Mouse (Mus musculus): ENCODE results near the gene Ncoa1. TPM values are rescaled to one million over a fixed set of nuclear protein-coding genes. Genes with fewer than 3 reads are reported as not detected.
A peak's percentile ranks its signal among the peaks of the same experiment; 100 is the strongest.
"Not testable (repeated sequence)": the region's sequence is repeated elsewhere in the genome, so short reads cannot be mapped to it uniquely, and the experiment has no call there.

The Ncoa1 gene
- total and polyA plus RNA-seq, 3 experiments: 36.0 to 65.0 (median 45.0) TPM

GRCm38 (mm10) chr12:4371406-4371805 lies 105.6 kb downstream of the Ncoa1 start:
- no peak for TF ChIP-seq MYB (IDR thresholded peaks at IDR 0.05; ENCODE audit: low read depth, low read length)
- TF ChIP-seq NELFE (IDR thresholded peaks at IDR 0.05; ENCODE audit: low read depth, low read length): no peak
- TF ChIP-seq POLR2AphosphoS5 (IDR thresholded peaks at IDR 0.05; ENCODE audit: borderline replicate concordance, low read depth, low read length): no peak
- no peak for TF ChIP-seq SIN3A (IDR thresholded peaks at IDR 0.05; ENCODE audit: low read length)
- TF ChIP-seq E2F4 (IDR thresholded peaks at IDR 0.05; ENCODE audit: borderline replicate concordance, low read depth, low read length): no peak
- TF ChIP-seq ETS1 (IDR thresholded peaks at IDR 0.05; ENCODE audit: low read depth, low read length): no peak
- no peak for TF ChIP-seq TCF12 (IDR thresholded peaks at IDR 0.05; ENCODE audit: low read depth, low read length)
- no peak for TF ChIP-seq MAFK (IDR thresholded peaks at IDR 0.05; ENCODE audit: borderline replicate concordance, low read depth, low read length)
- no peak for TF ChIP-seq RAD21 (IDR thresholded peaks at IDR 0.05; ENCODE audit: low read depth, low read length)
- H3K4me3 ChIP-seq (ENCODE audit: control insufficient read depth in 1 of 2, insufficient read depth in 1 of 2, low read depth in 2 of 2, low read length in 2 of 2): no peak overlapping the region
- H3K4me1 ChIP-seq (ENCODE audit: control insufficient read depth in 1 of 2, insufficient read depth in 2 of 2, low read length in 2 of 2): peaks cover 2 to 5% of the 10 kb centered on the region in 2 experiments; a peak in 2 of 4 replicates
- H3K9me3 ChIP-seq (replicated peaks; ENCODE audit: insufficient read depth, low read length): no peaks in the 10 kb centered on the region
- H3K9ac ChIP-seq (ENCODE audit: control insufficient read depth, low read depth, low read length, poor library complexity, severe bottlenecking): no peak overlapping the region
- DNase-seq (ENCODE audit: low read depth, low spot score): no peak
- H3K27ac ChIP-seq (ENCODE audit: control insufficient read depth, low read depth, low read length): no peak overlapping the region
- H3K36me3 ChIP-seq (ENCODE audit: control insufficient read depth in 1 of 2, insufficient read depth in 2 of 2, low read length in 2 of 2): peaks cover 3 to 8% of the 10 kb centered on the region in 2 experiments; a peak in 3 of 4 replicates
- H3K79me2 ChIP-seq (ENCODE audit: control insufficient read depth, insufficient read depth, low read length, poor library complexity): peaks cover 23% of the 10 kb centered on the region
- H3K27me3 ChIP-seq (ENCODE audit: control insufficient read depth in 1 of 2, insufficient read depth in 2 of 2, low read length in 2 of 2): no peaks in the 10 kb centered on the region

- Histone ChIP-seq H3K9me3 (replicated peaks; ENCODE audit: insufficient read depth, low read length) (no peaks in the 10 kb centered on the region), H3K27ac (ENCODE audit: control insufficient read depth, low read depth, low read length) (no peak overlapping the region), H3K4me3 (ENCODE audit: control insufficient read depth in 1 of 2, insufficient read depth in 1 of 2, low read depth in 2 of 2, low read length in 2 of 2) (no peak overlapping the region), H3K27me3 (ENCODE audit: control insufficient read depth in 1 of 2, insufficient read depth in 2 of 2, low read length in 2 of 2) (no peaks in the 10 kb centered on the region), H3K9ac (ENCODE audit: control insufficient read depth, low read depth, low read length, poor library complexity, severe bottlenecking) (no peak overlapping the region), H3K36me3 (ENCODE audit: control insufficient read depth in 1 of 2, insufficient read depth in 2 of 2, low read length in 2 of 2) (peaks cover 1 to 7% of the 10 kb centered on the region in 2 experiments), H3K4me1 (ENCODE audit: control insufficient read depth in 1 of 2, insufficient read depth in 2 of 2, low read length in 2 of 2) (peaks cover 0 to 2% of the 10 kb centered on the region in 2 experiments; a peak in 1 of 4 replicates), H3K79me2 (ENCODE audit: control insufficient read depth, insufficient read depth, low read length, poor library complexity) (peaks cover 11% of the 10 kb centered on the region)
- DNase-seq (ENCODE audit: low read depth, low spot score): peak; percentile 33
- TF ChIP-seq HCFC1 (IDR thresholded peaks at IDR 0.05; ENCODE audit: low read depth, low read length): 0 out of 2 replicates have a peak, but pooled peaks have one; percentile 12
- no peak for TF ChIP-seq E2F4 (IDR thresholded peaks at IDR 0.05; ENCODE audit: borderline replicate concordance, low read depth, low read length)
These were observed 111.0 kb downstream of the Ncoa1 start for GRCm38 (mm10) chr12:4365951-4366350.

- Histone ChIP-seq H3K79me2 (ENCODE audit: control insufficient read depth, insufficient read depth, low read length, poor library complexity) (peaks cover 10% of the 10 kb centered on the region), H3K9ac (ENCODE audit: control insufficient read depth, low read depth, low read length, poor library complexity, severe bottlenecking) (no peak overlapping the region), H3K4me1 (ENCODE audit: control insufficient read depth in 1 of 2, insufficient read depth in 2 of 2, low read length in 2 of 2) (no peaks in the 10 kb centered on the region), H3K36me3 (ENCODE audit: control insufficient read depth in 1 of 2, insufficient read depth in 2 of 2, low read length in 2 of 2) (peaks cover 4 to 7% of the 10 kb centered on the region in 2 experiments), H3K27me3 (ENCODE audit: control insufficient read depth in 1 of 2, insufficient read depth in 2 of 2, low read length in 2 of 2) (no peaks in the 10 kb centered on the region), H3K9me3 (replicated peaks; ENCODE audit: insufficient read depth, low read length) (no peaks in the 10 kb centered on the region), H3K4me3 (ENCODE audit: control insufficient read depth in 1 of 2, insufficient read depth in 1 of 2, low read depth in 2 of 2, low read length in 2 of 2) (no peak overlapping the region), H3K27ac (ENCODE audit: control insufficient read depth, low read depth, low read length) (no peak overlapping the region)
- TF ChIP-seq TCF12 (IDR thresholded peaks at IDR 0.05; ENCODE audit: low read depth, low read length): no peak
- no peak for TF ChIP-seq ZNF384 (IDR thresholded peaks at IDR 0.05; ENCODE audit: low read depth, low read length)
- TF ChIP-seq BHLHE40 (IDR thresholded peaks at IDR 0.05; ENCODE audit: borderline replicate concordance, low read depth, low read length): no peak
- no peak for TF ChIP-seq MYB (IDR thresholded peaks at IDR 0.05; ENCODE audit: low read depth, low read length)
- no peak for TF ChIP-seq NRF1 (IDR thresholded peaks at IDR 0.05; ENCODE audit: insufficient read depth, low read depth, low read length, poor library complexity, severe bottlenecking)
- no peak for TF ChIP-seq POLR2AphosphoS2 (IDR thresholded peaks at IDR 0.05; ENCODE audit: low read length)
- DNase-seq (ENCODE audit: low read depth, low spot score): no peak
These were observed 117.5 kb downstream of the Ncoa1 start for GRCm38 (mm10) chr12:4359475-4359874.

- not testable (repeated sequence) for H3K4me1 ChIP-seq (ENCODE audit: control insufficient read depth in 1 of 2, insufficient read depth in 2 of 2, low read length in 2 of 2); H3K9me3 ChIP-seq (replicated peaks; ENCODE audit: insufficient read depth, low read length); H3K79me2 ChIP-seq (ENCODE audit: control insufficient read depth, insufficient read depth, low read length, poor library complexity); H3K27ac ChIP-seq (ENCODE audit: control insufficient read depth, low read depth, low read length); H3K27me3 ChIP-seq (ENCODE audit: control insufficient read depth in 1 of 2, insufficient read depth in 2 of 2, low read length in 2 of 2); DNase-seq (ENCODE audit: low read depth, low spot score); H3K9ac ChIP-seq (ENCODE audit: control insufficient read depth, low read depth, low read length, poor library complexity, severe bottlenecking); H3K4me3 ChIP-seq (ENCODE audit: control insufficient read depth in 1 of 2, insufficient read depth in 1 of 2, low read depth in 2 of 2, low read length in 2 of 2)
- peaks cover 0 to 11% of the 10 kb centered on the region in 2 experiments; a peak in 2 of 4 replicates for H3K36me3 ChIP-seq (ENCODE audit: control insufficient read depth in 1 of 2, insufficient read depth in 2 of 2, low read length in 2 of 2)
These were observed 118.3 kb downstream of the Ncoa1 start for GRCm38 (mm10) chr12:4358653-4359052.

All from MEL (cell line).